Mouse (Mus musculus) forebrain, postnatal 0 days (tissue): ENCODE measurements at regions not wholly inside any gene's neighbourhood (a gene's known extent, or its start where the extent isn't known, plus 50 kb on each side); places are given as distances from the start of the nearest gene placed in this dataset.

Experiments
- ATAC-seq: fragments of 200-750 bp; cut with Nextera tagmentation; 2 replicates; pipeline ENCODE4 v1.8.0; 2017; ENCODE audit warnings: mild to moderate bottlenecking, moderate library complexity
- DNase-seq: peaks from one replicate; pipeline ENCODE4 v3.0.0-alpha.2; 2015
- H3K27ac ChIP-seq: fragments of 300-500 bp; sonication (generic); 2 replicates; pipeline ENCODE4 v1.5.1; 2014; ENCODE audit warnings: low read depth, mild to moderate bottlenecking, antibody characterized with exemption, low read length, moderate library complexity, mixed read lengths
- H3K27me3 ChIP-seq: fragments of 300-500 bp; sonication (generic); 2 replicates; pipeline ENCODE4 v1.6.1; 2014; ENCODE audit warnings: mild to moderate bottlenecking, low read length, mixed read lengths; ENCODE audit not compliant: insufficient read depth
- H3K36me3 ChIP-seq: fragments of 300-500 bp; sonication (generic); 2 replicates; pipeline ENCODE4 v1.6.1; 2014; ENCODE audit warnings: mild to moderate bottlenecking, moderate library complexity; ENCODE audit not compliant: insufficient read depth
- H3K4me1 ChIP-seq: fragments of 300-500 bp; sonication (generic); 2 replicates; pipeline ENCODE4 v1.6.1; 2014; ENCODE audit warnings: antibody characterized with exemption; ENCODE audit not compliant: insufficient read depth
- H3K4me2 ChIP-seq: fragments of 300-500 bp; sonication (generic); 2 replicates; pipeline ENCODE4 v1.6.1; 2014; ENCODE audit warnings: low read depth, mild to moderate bottlenecking, moderate library complexity
- H3K4me3 ChIP-seq: fragments of 300-500 bp; sonication (generic); 2 replicates; pipeline ENCODE4 v1.5.1; 2014; ENCODE audit warnings: low read depth, low read length, mixed read lengths
- H3K9ac ChIP-seq: fragments of 300-500 bp; sonication (generic); 2 replicates; pipeline ENCODE4 v1.6.1; 2014; ENCODE audit warnings: mild to moderate bottlenecking
- H3K9me3 ChIP-seq: fragments of 300-500 bp; sonication (generic); 2 replicates; pipeline ENCODE4 v1.6.1; 2016; ENCODE audit warnings: low read length
- CTCF ChIP-seq: sonication (generic); IDR thresholded peaks from 2 replicates; pipeline ENCODE4 v1.5.1; 2016; ENCODE audit warnings: antibody characterized with exemption, control low read depth, low read depth
- WGBS: fragments of 180-500 bp; shearing (Covaris S2); extraction: QIAGEN DNeasy Blood & Tissue Kit; methylation state at CpG from one replicate; pipeline ENCODE4 v1.1.7; 2014; 5-methylcytosine and 5-hydroxymethylcytosine counted together

DNA sequence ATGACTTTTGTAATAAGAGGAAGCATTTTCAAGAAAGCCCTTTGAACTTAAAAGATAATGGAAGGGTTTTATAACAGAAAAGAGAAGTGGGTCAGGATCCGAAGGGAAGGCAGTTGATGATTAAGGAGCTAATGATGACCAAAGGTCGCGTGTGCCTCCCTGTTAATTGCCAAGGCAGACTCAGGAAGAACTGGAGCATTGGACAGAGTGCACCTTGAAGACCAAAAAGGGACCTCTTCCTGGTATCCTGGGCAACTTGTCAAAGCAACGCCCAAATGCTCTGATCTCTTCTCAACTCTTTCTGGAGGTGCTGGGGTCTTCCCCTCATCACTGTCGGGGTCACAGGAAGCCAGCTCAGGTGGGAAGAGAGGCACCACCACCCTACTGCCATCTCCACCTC, 49.9 kb upstream of the Barhl2 start:
- Histone ChIP-seq H3K9me3 (no peaks in the 10 kb centered on the region), H3K4me3 (no peak overlapping the region), H3K9ac (no peak overlapping the region), H3K4me1 (no peaks in the 10 kb centered on the region; the same call in 1 of the 2 replicates), H3K27ac (no peak overlapping the region), H3K27me3 (no peaks in the 10 kb centered on the region; the same call in 1 of the 2 replicates), H3K36me3 (no peaks in the 10 kb centered on the region), H3K4me2 (no peak overlapping the region)
- WGBS: 78% methylated on average over 5 of the region's 5 CpGs
- TF ChIP-seq CTCF: no peak
- DNase-seq (no peak), ATAC-seq (no peak)
